Mouse (Mus musculus) G1E (cell line): ENCODE measurements around the gene Mpg. TPM values are rescaled to one million over a fixed set of nuclear protein-coding genes. Genes with fewer than 3 reads are reported as not detected.

Experiments
- ATAC-seq: 2 replicates; pipeline ENCODE4 v1.8.0; 2016; ENCODE audit warnings: mild to moderate bottlenecking; ENCODE audit not compliant: insufficient number of reproducible peaks, poor library complexity, low FRiP score, severe bottlenecking; ENCODE audit errors: extremely low read depth
- DNase-seq: peaks from one replicate; pipeline ENCODE4 v3.0.0; 2012; ENCODE audit warnings: low spot score
- H3K27me3 ChIP-seq: 2 replicates; pipeline ENCODE4 v1.6.1; 2012; ENCODE audit warnings: mild to moderate bottlenecking, low read length, inconsistent platforms; ENCODE audit not compliant: insufficient read depth
- H3K36me3 ChIP-seq: replicated peaks from 2 replicates; pipeline ENCODE3; 2012; ENCODE audit warnings: mild to moderate bottlenecking, inconsistent platforms
- H3K4me1 ChIP-seq: 2 replicates; pipeline ENCODE4 v1.6.1; 2012; ENCODE audit warnings: low read depth, low read length, inconsistent platforms, mixed read lengths; ENCODE audit not compliant: insufficient read depth
- H3K4me3 ChIP-seq: 2 replicates; pipeline ENCODE4 v1.5.1; 2012; ENCODE audit warnings: low read depth, mild to moderate bottlenecking, inconsistent platforms, low read length, moderate library complexity, mixed read lengths
- H3K9me3 ChIP-seq: replicated peaks from 2 replicates; pipeline ENCODE4 v1.6.1; 2012; ENCODE audit warnings: inconsistent platforms
- CTCF ChIP-seq: IDR thresholded peaks from 2 replicates; pipeline ENCODE4 v1.5.1; 2012; ENCODE audit warnings: low read depth, low read length, inconsistent platforms, mixed read lengths
- GATA1 ChIP-seq: IDR thresholded peaks from 2 replicates; pipeline ENCODE4 v1.6.1; 2012; ENCODE audit warnings: borderline replicate concordance, low read length, inconsistent platforms, mixed read lengths
- GATA2 ChIP-seq: IDR thresholded peaks from 2 replicates; pipeline ENCODE4 v1.6.1; 2012; ENCODE audit warnings: low read depth, low read length, inconsistent platforms, borderline replicate concordance
- POLR2AphosphoS5 ChIP-seq: IDR thresholded peaks from 2 replicates; pipeline ENCODE4 v1.6.1; 2012; ENCODE audit warnings: low read depth, low read length, inconsistent platforms; ENCODE audit not compliant: insufficient replicate concordance
- TAL1 ChIP-seq: conservative IDR thresholded peaks from 2 replicates; pipeline ENCODE4 v1.6.1; 2012; ENCODE audit warnings: low read depth, low read length, inconsistent platforms, mixed read lengths
- polyA plus RNA-seq: library from polyadenylated mRNA; stranded (reverse); fragments of >175 nt; gene quantifications from 2 replicates; pipeline ENCODE4 v1.2.3, GENCODE M21; 2012
- total RNA-seq, 2 experiments: library from RNA; stranded (forward) in 1 of 2; stranded (reverse) in 1 of 2; fragments of 200-1000 nt in 1 of 2; fragments of >200 nt in 1 of 2; fragmentation: Nextera tagmentation in 1 of 2; gene quantifications; 2 replicates each; pipeline ENCODE4 v1.2.3; 2014 to 2017

Mpg gene
- total and polyA plus RNA-seq, 3 experiments, result 14.2 to 22.0 (median 17.0) TPM

- no peak for DNase-seq
- no peak for ATAC-seq
- TF ChIP-seq POLR2AphosphoS5 (no peak), GATA2 (no peak), GATA1 (no peak), CTCF (no peak), TAL1 (no peak)
- H3K4me3 ChIP-seq, result no peak overlapping the region
- peaks cover 25% of the 10 kb centered on the region for H3K27me3 ChIP-seq
- peaks cover 68% of the 10 kb centered on the region for H3K4me1 ChIP-seq
- no peaks in the 10 kb centered on the region; the same call in 1 of the 2 replicates for H3K9me3 ChIP-seq
- H3K36me3 ChIP-seq, result peaks cover 53% of the 10 kb centered on the region
Observed at GRCm38 (mm10) chr11:32227555-32227954, 1.2 kb downstream of the Mpg start.

DNA sequence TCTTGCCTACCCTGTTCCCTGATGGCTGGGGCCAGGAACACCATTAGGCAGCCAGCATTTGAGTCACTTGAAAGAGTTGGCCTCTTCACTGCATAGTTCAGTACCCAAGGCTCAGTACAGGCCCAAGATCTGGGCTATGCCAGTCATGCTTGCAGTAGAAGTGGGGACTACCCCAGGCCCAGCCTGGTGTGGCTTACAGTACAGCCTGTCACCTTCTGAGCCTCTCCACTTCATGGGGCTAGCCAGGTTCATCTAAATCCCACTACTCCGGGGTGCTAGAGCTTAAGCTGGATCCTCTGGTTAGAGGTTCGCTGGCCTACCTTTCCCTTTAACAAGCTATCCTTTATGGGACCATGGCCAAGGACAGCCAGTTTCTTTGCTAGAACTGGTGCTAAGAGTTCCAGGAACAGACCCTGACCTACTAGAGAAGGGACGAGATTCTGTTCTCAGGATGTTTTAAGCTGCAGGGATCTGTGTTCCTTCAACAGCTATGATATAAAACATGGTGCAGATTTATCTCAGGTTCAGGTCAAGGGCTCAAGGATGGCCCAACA lies 2.1 kb downstream of the Mpg start:
- peaks cover 61% of the 10 kb centered on the region for H3K36me3 ChIP-seq

DNA sequence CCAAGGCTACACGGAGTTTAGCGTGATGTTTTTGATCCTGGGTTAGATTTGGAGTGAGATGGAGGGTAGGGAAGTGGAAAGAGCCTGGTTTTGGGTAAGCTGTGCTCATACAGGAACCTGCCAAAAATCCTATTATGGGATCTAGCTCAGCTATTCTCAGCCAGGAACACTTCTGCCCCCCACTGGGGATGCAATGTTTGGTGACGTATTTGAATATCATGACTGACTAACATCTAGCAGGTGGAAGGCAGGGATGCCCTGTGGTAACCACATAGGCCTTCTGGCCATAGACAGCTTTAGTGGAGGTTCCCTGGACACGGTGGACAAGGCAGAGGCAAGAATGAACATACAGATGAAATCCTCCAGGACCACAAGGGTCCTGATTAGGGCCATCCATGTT lies 3.9 kb downstream of the Mpg start:
- no peak for TF ChIP-seq GATA2
- TF ChIP-seq POLR2AphosphoS5, result no peak
- no peak for TF ChIP-seq GATA1
- no peak for TF ChIP-seq TAL1
- TF ChIP-seq CTCF, result no peak
- no peak overlapping the region for H3K4me3 ChIP-seq
- ATAC-seq (no peak), DNase-seq (no peak)
- peaks cover 79% of the 10 kb centered on the region for H3K36me3 ChIP-seq
- peaks cover 51% of the 10 kb centered on the region for H3K4me1 ChIP-seq
- H3K27me3 ChIP-seq, result peaks cover 2% of the 10 kb centered on the region; the same call in 1 of the 2 replicates
- H3K9me3 ChIP-seq, result no peaks in the 10 kb centered on the region

More for the DNA sequence above, 2.1 kb downstream of the Mpg start:
- Histone ChIP-seq H3K4me3 (no peak overlapping the region), H3K9me3 (no peaks in the 10 kb centered on the region; the same call in 1 of the 2 replicates), H3K4me1 (peaks cover 62% of the 10 kb centered on the region), H3K27me3 (peaks cover 17% of the 10 kb centered on the region)
- ATAC-seq (no peak), DNase-seq (no peak)
- no peak for TF ChIP-seq GATA1
- no peak for TF ChIP-seq TAL1
- no peak for TF ChIP-seq POLR2AphosphoS5
- no peak for TF ChIP-seq GATA2
- no peak for TF ChIP-seq CTCF

- TF ChIP-seq GATA2 (no peak), GATA1 (no peak), TAL1 (no peak), CTCF (no peak), POLR2AphosphoS5 (no peak)
- Histone ChIP-seq H3K4me1 (peaks cover 42% of the 10 kb centered on the region), H3K4me3 (no peak overlapping the region), H3K27me3 (no peaks in the 10 kb centered on the region), H3K36me3 (peaks cover 88% of the 10 kb centered on the region), H3K9me3 (no peaks in the 10 kb centered on the region)
- ATAC-seq, result no peak
- DNase-seq, result no peak
Observed at GRCm38 (mm10) chr11:32231125-32231524, 4.8 kb downstream of the Mpg start.

DNA sequence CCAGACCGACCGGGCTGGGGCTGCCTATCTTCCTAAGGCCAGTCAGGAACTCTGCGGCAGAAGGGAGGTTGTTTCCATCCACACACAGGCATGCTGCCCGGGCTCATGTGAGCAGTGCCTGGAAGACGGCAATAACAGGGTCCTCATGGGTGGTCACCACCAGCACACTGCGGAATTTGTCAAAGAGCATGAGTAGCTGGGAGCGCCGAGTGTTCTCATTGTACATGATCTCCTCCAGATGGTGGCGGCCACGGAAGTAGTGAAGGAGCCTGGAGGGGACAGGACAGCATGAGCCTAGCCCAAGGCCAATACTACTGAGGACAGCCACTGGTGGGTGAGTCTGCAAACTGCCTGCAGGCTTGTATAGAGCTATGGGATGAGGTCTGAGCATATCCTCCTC lies 6.5 kb downstream of the Mpg start:
- H3K9me3 ChIP-seq, result no peaks in the 10 kb centered on the region
- no peak overlapping the region for H3K4me3 ChIP-seq
- no peaks in the 10 kb centered on the region for H3K27me3 ChIP-seq
- DNase-seq, result no peak
- H3K36me3 ChIP-seq, result peaks cover 100% of the 10 kb centered on the region
- no peak for ATAC-seq
- TF ChIP-seq TAL1 (no peak), POLR2AphosphoS5 (no peak), GATA1 (no peak), GATA2 (no peak), CTCF (no peak)
- H3K4me1 ChIP-seq, result peaks cover 30% of the 10 kb centered on the region

- Histone ChIP-seq H3K9me3 (no peaks in the 10 kb centered on the region), H3K36me3 (peaks cover 100% of the 10 kb centered on the region), H3K27me3 (no peaks in the 10 kb centered on the region), H3K4me1 (peaks cover 31% of the 10 kb centered on the region), H3K4me3 (no peak overlapping the region)
- TF ChIP-seq TAL1, result no peak
- no peak for TF ChIP-seq GATA2
- no peak for TF ChIP-seq CTCF
- TF ChIP-seq GATA1, result no peak
- no peak for TF ChIP-seq POLR2AphosphoS5
- ATAC-seq (no peak), DNase-seq (no peak)
Observed at GRCm38 (mm10) chr11:32233895-32234294, 7.6 kb downstream of the Mpg start.
